Mouse (Mus musculus): ENCODE data around the gene Tead2. TPM values are rescaled to one million over a fixed set of nuclear protein-coding genes. Genes with fewer than 3 reads are reported as not detected.

Tead2 gene
- polyA plus RNA-seq, 1 experiment: 184 TPM

GRCm38 (mm10) chr7:45229459-45230203 lies 14.1 kb downstream of the Tead2 start:
- DNase-seq (ENCODE audit: low read depth): no peak
- TF ChIP-seq CTCF (IDR thresholded peaks at IDR 0.05; ENCODE audit: borderline replicate concordance, extremely low read depth, insufficient read depth, insufficient read length): no peak
- no peak for TF ChIP-seq POLR2A (IDR thresholded peaks at IDR 0.05; ENCODE audit: borderline replicate concordance, extremely low read depth, insufficient read depth, insufficient read length, poor library complexity, severe bottlenecking)

- no peak for TF ChIP-seq POLR2A (IDR thresholded peaks at IDR 0.05; ENCODE audit: borderline replicate concordance, extremely low read depth, insufficient read depth, insufficient read length, poor library complexity, severe bottlenecking)
- no peak for TF ChIP-seq CTCF (IDR thresholded peaks at IDR 0.05; ENCODE audit: borderline replicate concordance, extremely low read depth, insufficient read depth, insufficient read length)
Measured at GRCm38 (mm10) chr7:45231192-45231591, 15.6 kb downstream of the Tead2 start.

GRCm38 (mm10) chr7:45231941-45232340 lies 16.4 kb downstream of the Tead2 start:
- no peak for DNase-seq (ENCODE audit: low read depth)
- TF ChIP-seq CTCF (IDR thresholded peaks at IDR 0.05; ENCODE audit: borderline replicate concordance, extremely low read depth, insufficient read depth, insufficient read length): no peak
- TF ChIP-seq POLR2A (IDR thresholded peaks at IDR 0.05; ENCODE audit: borderline replicate concordance, extremely low read depth, insufficient read depth, insufficient read length, poor library complexity, severe bottlenecking): no peak

More at GRCm38 (mm10) chr7:45231192-45231591, 15.6 kb downstream of the Tead2 start:
- no peak for DNase-seq (ENCODE audit: low read depth)

GRCm38 (mm10) chr7:45232716-45233465 lies 17.3 kb downstream of the Tead2 start:
- TF ChIP-seq CTCF (IDR thresholded peaks at IDR 0.05; ENCODE audit: borderline replicate concordance, extremely low read depth, insufficient read depth, insufficient read length) (no peak), POLR2A (IDR thresholded peaks at IDR 0.05; ENCODE audit: borderline replicate concordance, extremely low read depth, insufficient read depth, insufficient read length, poor library complexity, severe bottlenecking) (no peak)
- no peak for DNase-seq (ENCODE audit: low read depth)

GRCm38 (mm10) chr7:45233580-45234332 lies 18.2 kb downstream of the Tead2 start:
- TF ChIP-seq CTCF (IDR thresholded peaks at IDR 0.05; ENCODE audit: borderline replicate concordance, extremely low read depth, insufficient read depth, insufficient read length) (no peak), POLR2A (IDR thresholded peaks at IDR 0.05; ENCODE audit: borderline replicate concordance, extremely low read depth, insufficient read depth, insufficient read length, poor library complexity, severe bottlenecking) (no peak)
- DNase-seq (ENCODE audit: low read depth): peak; percentile 83

GRCm38 (mm10) chr7:45234333-45234841 lies 18.8 kb downstream of the Tead2 start:
- TF ChIP-seq CTCF (IDR thresholded peaks at IDR 0.05; ENCODE audit: borderline replicate concordance, extremely low read depth, insufficient read depth, insufficient read length) (no peak), POLR2A (IDR thresholded peaks at IDR 0.05; ENCODE audit: borderline replicate concordance, extremely low read depth, insufficient read depth, insufficient read length, poor library complexity, severe bottlenecking) (no peak)
- DNase-seq (ENCODE audit: low read depth): peak; percentile 51

GRCm38 (mm10) chr7:45234922-45235571 lies 19.5 kb downstream of the Tead2 start:
- peak; percentile 89 for DNase-seq (ENCODE audit: low read depth)
- no peak for TF ChIP-seq CTCF (IDR thresholded peaks at IDR 0.05; ENCODE audit: borderline replicate concordance, extremely low read depth, insufficient read depth, insufficient read length)
- peak; percentile 23; the same call in 1 of the 2 replicates for TF ChIP-seq POLR2A (IDR thresholded peaks at IDR 0.05; ENCODE audit: borderline replicate concordance, extremely low read depth, insufficient read depth, insufficient read length, poor library complexity, severe bottlenecking)

GRCm38 (mm10) chr7:45235656-45236180 lies 20.2 kb downstream of the Tead2 start:
- DNase-seq (ENCODE audit: low read depth): no peak
- TF ChIP-seq POLR2A (IDR thresholded peaks at IDR 0.05; ENCODE audit: borderline replicate concordance, extremely low read depth, insufficient read depth, insufficient read length, poor library complexity, severe bottlenecking) (no peak), CTCF (IDR thresholded peaks at IDR 0.05; ENCODE audit: borderline replicate concordance, extremely low read depth, insufficient read depth, insufficient read length) (no peak)

- TF ChIP-seq POLR2A (IDR thresholded peaks at IDR 0.05; ENCODE audit: borderline replicate concordance, extremely low read depth, insufficient read depth, insufficient read length, poor library complexity, severe bottlenecking): no peak
- no peak for TF ChIP-seq CTCF (IDR thresholded peaks at IDR 0.05; ENCODE audit: borderline replicate concordance, extremely low read depth, insufficient read depth, insufficient read length)
- no peak for DNase-seq (ENCODE audit: low read depth)
Measured at GRCm38 (mm10) chr7:45237747-45238699, 22.5 kb downstream of the Tead2 start.

Measured in brain, embryonic 14.5 days (tissue).